Mouse (Mus musculus) limb, embryonic 11.5 days (tissue): ENCODE measurements around the gene Me3. TPM values are rescaled to one million over a fixed set of nuclear protein-coding genes. Genes with fewer than 3 reads are reported as not detected.

ENCODE experiments used
- ATAC-seq: fragments of 200-750 bp; cut with Nextera tagmentation; 2 replicates; pipeline ENCODE4 v1.8.0; 2017; ENCODE audit warnings: low read depth; ENCODE audit not compliant: insufficient number of reproducible peaks, low FRiP score, low TSS enrichment
- DNase-seq: peaks from one replicate; pipeline ENCODE4 v3.0.0-alpha.2; 2015; ENCODE audit warnings: low spot score
- H3K27ac ChIP-seq: fragments of 300-500 bp; sonication (generic); replicated peaks from 2 replicates; pipeline ENCODE4 v1.5.1; 2014; ENCODE audit warnings: low read depth, mild to moderate bottlenecking, low read length
- H3K27me3 ChIP-seq: fragments of 300-500 bp; sonication (generic); 2 replicates; pipeline ENCODE4 v1.6.1; 2014; ENCODE audit warnings: mild to moderate bottlenecking, low read length, mixed read lengths; ENCODE audit not compliant: control insufficient read depth, insufficient read depth
- H3K36me3 ChIP-seq: fragments of 300-500 bp; sonication (generic); 2 replicates; pipeline ENCODE4 v1.6.1; 2014; ENCODE audit warnings: mild to moderate bottlenecking, low read length, moderate library complexity, mixed read lengths; ENCODE audit not compliant: control insufficient read depth, insufficient read depth
- H3K4me1 ChIP-seq: fragments of 300-500 bp; sonication (generic); 2 replicates; pipeline ENCODE4 v1.6.1; 2014; ENCODE audit warnings: low read length, mixed read lengths; ENCODE audit not compliant: control insufficient read depth, insufficient read depth
- H3K4me2 ChIP-seq: fragments of 300-500 bp; sonication (generic); 2 replicates; pipeline ENCODE4 v1.6.1; 2014; ENCODE audit warnings: low read depth, mild to moderate bottlenecking, moderate library complexity; ENCODE audit not compliant: severe bottlenecking
- H3K4me3 ChIP-seq: fragments of 300-500 bp; sonication (generic); 2 replicates; pipeline ENCODE4 v1.5.1; 2014; ENCODE audit warnings: low read depth, low read length
- H3K9ac ChIP-seq: fragments of 300-500 bp; sonication (generic); 2 replicates; pipeline ENCODE4 v1.6.1; 2014; ENCODE audit warnings: mild to moderate bottlenecking, low read length
- H3K9me3 ChIP-seq: fragments of 300-500 bp; sonication (generic); 2 replicates; pipeline ENCODE4 v1.6.1; 2016; ENCODE audit warnings: low read length; ENCODE audit not compliant: control insufficient read depth
- WGBS: fragments of 180-500 bp; shearing (Covaris S2); extraction: QIAGEN DNeasy Blood & Tissue Kit; methylation state at CpG from one replicate; pipeline ENCODE4 v1.1.7; 2014; 5-methylcytosine and 5-hydroxymethylcytosine counted together
- polyA plus RNA-seq: library from polyadenylated mRNA; unstranded; fragments of >200 nt; fragmentation: Nextera tagmentation; extraction: Ambion mirVana; gene quantifications from 2 replicates; pipeline ENCODE4 v1.2.1, GENCODE M21; 2014

The Me3 gene
- polyA plus RNA-seq, 1 experiment from 2014 or later: 0.29 TPM

- H3K9me3 ChIP-seq: no peaks in the 10 kb centered on the region
- H3K4me2 ChIP-seq: no peak overlapping the region
- 77% methylated on average over 10 of the region's 10 CpGs for WGBS
Measured at GRCm38 (mm10) chr7:89852158-89853095, 220.2 kb downstream of the Me3 start.

GRCm38 (mm10) chr7:89853131-89853530 is 220.9 kb downstream of the Me3 start:
- WGBS: 87% methylated on average over 5 of the region's 5 CpGs
- Histone ChIP-seq H3K9me3 (no peaks in the 10 kb centered on the region), H3K4me1 (0 out of 2 replicates have a peak, but pooled peaks cover 3% of the 10 kb centered on the region), H3K36me3 (no peaks in the 10 kb centered on the region), H3K9ac (no peak overlapping the region), H3K27me3 (no peaks in the 10 kb centered on the region), H3K4me3 (no peak overlapping the region), H3K27ac (no peak overlapping the region), H3K4me2 (no peak overlapping the region)
- ATAC-seq: no peak
- DNase-seq: no peak

More at GRCm38 (mm10) chr7:89852158-89853095, 220.2 kb downstream of the Me3 start:
- no peaks in the 10 kb centered on the region for H3K27me3 ChIP-seq
- 0 out of 2 replicates have a peak, but pooled peaks cover 3% of the 10 kb centered on the region for H3K4me1 ChIP-seq
- no peak overlapping the region for H3K4me3 ChIP-seq
- no peak overlapping the region for H3K9ac ChIP-seq
- no peak overlapping the region for H3K27ac ChIP-seq
- ATAC-seq (no peak), DNase-seq (no peak)
- H3K36me3 ChIP-seq: no peaks in the 10 kb centered on the region

- ATAC-seq (no peak), DNase-seq (no peak)
- Histone ChIP-seq H3K4me3 (no peak overlapping the region), H3K36me3 (no peaks in the 10 kb centered on the region), H3K27me3 (no peaks in the 10 kb centered on the region), H3K9ac (no peak overlapping the region), H3K27ac (no peak overlapping the region), H3K4me2 (no peak overlapping the region), H3K9me3 (no peaks in the 10 kb centered on the region), H3K4me1 (0 out of 2 replicates have a peak, but pooled peaks cover 3% of the 10 kb centered on the region)
- 80% methylated on average over 1 of the region's 1 CpGs for WGBS
Measured at GRCm38 (mm10) chr7:89855196-89855595, 223.0 kb downstream of the Me3 start.

GRCm38 (mm10) chr7:89856440-89857217 is 224.4 kb downstream of the Me3 start:
- 53% methylated on average over 17 of the region's 17 CpGs for WGBS
- 0 out of 2 replicates have a peak overlapping the region, but pooled peaks have one; percentile 30 for H3K9ac ChIP-seq
- H3K4me2 ChIP-seq: no peak overlapping the region
- DNase-seq (peak; percentile 66), ATAC-seq (peak; percentile 93)
- H3K4me1 ChIP-seq: 0 out of 2 replicates have a peak, but pooled peaks cover 3% of the 10 kb centered on the region
- no peak overlapping the region; the same call in 1 of the 2 replicates for H3K27ac ChIP-seq
- no peaks in the 10 kb centered on the region for H3K36me3 ChIP-seq
- no peak overlapping the region for H3K4me3 ChIP-seq
- H3K27me3 ChIP-seq: no peaks in the 10 kb centered on the region
- no peaks in the 10 kb centered on the region for H3K9me3 ChIP-seq

GRCm38 (mm10) chr7:89864769-89865168 is 232.6 kb downstream of the Me3 start:
- no peak overlapping the region for H3K9ac ChIP-seq

GRCm38 (mm10) chr7:89867221-89867620 is 235.0 kb downstream of the Me3 start:
- ATAC-seq (no peak), DNase-seq (no peak)
- Histone ChIP-seq H3K36me3 (no peaks in the 10 kb centered on the region), H3K9ac (no peak overlapping the region), H3K27ac (no peak overlapping the region), H3K4me3 (no peak overlapping the region), H3K27me3 (no peaks in the 10 kb centered on the region), H3K4me1 (no peaks in the 10 kb centered on the region), H3K9me3 (no peaks in the 10 kb centered on the region), H3K4me2 (no peak overlapping the region)
- 82% methylated on average over 5 of the region's 5 CpGs for WGBS

More at GRCm38 (mm10) chr7:89864769-89865168, 232.6 kb downstream of the Me3 start:
- ATAC-seq: no peak
- H3K27ac ChIP-seq: no peak overlapping the region
- no peak overlapping the region for H3K4me2 ChIP-seq
- H3K4me3 ChIP-seq: no peak overlapping the region
- no peak for DNase-seq
- H3K9me3 ChIP-seq: no peaks in the 10 kb centered on the region
- WGBS: 95% methylated on average over 1 of the region's 1 CpGs
- H3K4me1 ChIP-seq: no peaks in the 10 kb centered on the region
- no peaks in the 10 kb centered on the region for H3K36me3 ChIP-seq
- no peaks in the 10 kb centered on the region for H3K27me3 ChIP-seq

DNA sequence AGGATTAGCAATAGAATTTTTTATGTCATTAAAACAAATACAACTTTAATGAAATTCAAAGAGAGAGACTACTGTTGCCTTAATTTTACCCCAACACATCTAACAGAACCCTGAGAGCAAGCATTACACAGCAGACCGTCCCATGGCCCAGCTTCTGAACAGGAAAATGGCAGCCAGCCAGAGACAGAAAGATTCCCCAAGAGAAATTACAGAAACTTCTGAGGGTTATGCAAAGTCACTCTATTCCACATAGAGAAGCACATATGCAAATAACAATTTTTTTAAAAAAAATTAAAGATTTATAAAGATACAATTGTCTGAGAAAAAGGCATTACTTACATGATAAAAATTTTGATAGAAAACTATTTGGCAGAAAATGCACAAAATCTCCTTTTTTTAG is 247.5 kb downstream of the Me3 start:
- WGBS: 87% methylated on average over 1 of the region's 1 CpGs
- no peak overlapping the region for H3K27ac ChIP-seq
- no peak overlapping the region for H3K4me3 ChIP-seq
- no peak overlapping the region for H3K4me2 ChIP-seq
- no peaks in the 10 kb centered on the region for H3K4me1 ChIP-seq
- no peak overlapping the region for H3K9ac ChIP-seq
- no peak for ATAC-seq
- H3K36me3 ChIP-seq: no peaks in the 10 kb centered on the region
- H3K9me3 ChIP-seq: no peaks in the 10 kb centered on the region
- no peak for DNase-seq
- no peaks in the 10 kb centered on the region for H3K27me3 ChIP-seq

- Histone ChIP-seq H3K9ac (no peak overlapping the region), H3K27ac (no peak overlapping the region), H3K4me3 (no peak overlapping the region), H3K4me1 (no peaks in the 10 kb centered on the region), H3K9me3 (no peaks in the 10 kb centered on the region), H3K27me3 (no peaks in the 10 kb centered on the region), H3K4me2 (no peak overlapping the region), H3K36me3 (no peaks in the 10 kb centered on the region)
- ATAC-seq (no peak), DNase-seq (no peak)
- 55% methylated on average over 3 of the region's 3 CpGs for WGBS
Measured at GRCm38 (mm10) chr7:89884551-89884950, 252.4 kb downstream of the Me3 start.
